Mouse (Mus musculus): ENCODE results near the gene Fam102a.

DNA sequence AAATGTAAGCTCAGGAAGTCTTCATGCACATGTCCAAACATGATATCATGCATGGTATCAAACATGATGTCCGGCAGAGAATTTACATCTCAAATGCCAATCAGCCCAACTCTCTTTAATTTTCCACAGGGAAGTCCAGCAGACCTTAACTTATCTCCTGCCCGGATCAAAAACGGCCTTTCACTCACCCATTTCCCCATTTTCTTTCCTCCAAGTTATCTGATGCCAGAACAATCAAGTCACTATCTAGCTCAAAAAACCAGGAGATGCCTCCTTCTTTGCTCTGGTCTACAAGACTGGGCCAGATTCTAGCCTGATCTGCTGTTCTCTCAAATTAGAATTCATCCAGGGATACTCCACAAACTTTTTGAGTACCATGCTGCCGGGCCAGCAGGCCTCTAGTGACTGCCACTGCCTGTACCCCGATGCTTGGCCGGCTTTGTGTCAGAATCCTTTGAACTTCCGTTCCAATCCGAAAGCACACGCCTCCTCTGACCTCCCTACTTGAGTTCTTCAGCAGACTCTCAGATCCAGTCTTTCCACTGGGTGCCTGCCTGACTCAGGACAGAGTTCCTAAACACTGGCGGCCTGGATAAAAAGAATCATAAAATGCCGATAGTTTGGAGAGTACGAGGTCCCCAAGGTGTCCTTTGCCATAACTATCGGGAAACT, 935 bp upstream of the Fam102a start:
- TF ChIP-seq CTCF (IDR thresholded peaks at IDR 0.05; ENCODE audit: control insufficient read depth, insufficient read depth, insufficient replicate concordance, low read depth, low read length) (no peak), POLR2A (IDR thresholded peaks at IDR 0.05; ENCODE audit: control insufficient read depth, low read depth, low read length) (no peak)

Data from testis, adult 2 months (tissue).